In the genomic region with DNA sequence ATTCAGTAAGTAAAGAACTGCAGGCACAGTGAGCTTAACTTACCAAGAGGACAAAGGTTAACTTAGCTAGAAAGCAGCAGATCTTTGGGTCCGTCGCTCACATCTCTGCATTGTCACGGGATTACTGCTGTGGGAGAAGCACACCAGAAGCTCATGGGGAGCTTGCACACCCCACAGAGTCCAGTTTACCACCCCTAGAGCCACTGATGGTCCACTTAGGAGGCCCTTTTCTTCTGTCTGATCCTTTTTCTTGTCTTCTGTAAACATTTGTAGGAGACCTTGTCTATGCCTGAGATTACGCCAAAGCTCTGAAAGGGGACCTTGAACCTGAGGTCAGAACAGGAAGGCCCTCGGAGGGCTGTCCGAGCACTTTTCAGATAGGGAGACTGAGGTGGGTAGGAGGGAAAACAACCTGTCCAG, we compare ENCODE assay signal across 14 mouse cellular contexts. TPM values are rescaled to one million over a fixed set of nuclear protein-coding genes. Genes with fewer than 3 reads are reported as not detected.
A peak's percentile ranks its signal among the peaks of the same experiment; 100 is the strongest.
DNase-seq lines count a peak whose midpoint lies in the region; ATAC-seq lines count a peak whose summit lies in the region.
"Had no signal": no experiment of that assay in that cellular context is flagged by ENCODE, and none has a peak within 500 bp of the region (broad histone marks: within the 10 kb centered on the region; RNA-seq: fewer than 3 reads in every experiment).

No protein-coding gene starts in this region.

- 63% methylated on average over 6 of the region's 6 CpGs for WGBS in heart, embryonic 16.5 days
- WGBS in liver, embryonic 16.5 days (ENCODE audit: insufficient replicate concordance) = 59% methylated on average over 6 of the region's 6 CpGs

- H3K9ac ChIP-seq in heart, embryonic 16.5 days (ENCODE audit: low read length) = peak overlapping the region; percentile 40; the same call in 1 of the 2 replicates
- no peak overlapping the region for H3K9ac ChIP-seq in liver, embryonic 16.5 days (ENCODE audit: low read depth, low read length)
- H3K9ac ChIP-seq: forebrain, embryonic 15.5 days; lung, embryonic 14.5 days had no signal

- H3K27ac ChIP-seq in heart, embryonic 16.5 days (ENCODE audit: low read length) = no peak overlapping the region
- peak overlapping the region; percentile 14 for H3K27ac ChIP-seq in liver, embryonic 16.5 days (ENCODE audit: low read length)
- H3K27ac ChIP-seq: forebrain, embryonic 15.5 days; hindbrain, postnatal 0 days had no signal

- intact Hi-C loops in heart, postnatal 14 days (cut with DNase I) = no loop called here
- intact Hi-C loops in gastrocnemius, postnatal 14 days (cut with DNase I; ENCODE audit: low total_unique reads) = no loop called here

- no peak for ATAC-seq in heart, embryonic 16.5 days (replicated peaks; ENCODE audit: extremely low read depth, insufficient read depth, low FRiP score)
- ATAC-seq in liver, embryonic 16.5 days (ENCODE audit: low read depth) = peak; percentile 59
- ATAC-seq: forebrain, embryonic 15.5 days; hindbrain, postnatal 0 days; Patski had no signal

- no peak overlapping the region for H3K4me2 ChIP-seq in heart, embryonic 16.5 days (ENCODE audit: low read depth, low read length)
- peak overlapping the region; percentile 7; the same call in 1 of the 2 replicates for H3K4me2 ChIP-seq in liver, embryonic 16.5 days (ENCODE audit: low read depth, low read length)
- H3K4me2 ChIP-seq: forebrain, embryonic 15.5 days; lung, embryonic 14.5 days had no signal

- H3K27me3 ChIP-seq in heart, embryonic 16.5 days (ENCODE audit: control insufficient read depth, insufficient read depth, low read length) = no peaks in the 10 kb centered on the region
- H3K27me3 ChIP-seq in liver, embryonic 16.5 days (ENCODE audit: control insufficient read depth, insufficient read depth, low read depth, low read length) = no peaks in the 10 kb centered on the region
- H3K27me3 ChIP-seq: forebrain, embryonic 15.5 days; Patski had no signal

- no peak for DNase-seq in heart, postnatal 14 days
- peak; percentile 80 for DNase-seq in kidney, adult 11 months
- DNase-seq in kidney, postnatal 14 days = peak; percentile 55
- DNase-seq in gastrocnemius, postnatal 14 days = no peak
- DNase-seq in urinary bladder, postnatal 36 days (ENCODE audit: low spot score in 2 of 2) = no peak
- DNase-seq: adrenal gland, postnatal 14 days; gastrocnemius, postnatal 25 days; lung, embryonic 14.5 days had no signal

- H3K9me3 ChIP-seq in heart, embryonic 16.5 days (replicated peaks; ENCODE audit: control insufficient read depth, low read length) = no peaks in the 10 kb centered on the region
- H3K9me3 ChIP-seq in liver, embryonic 16.5 days (replicated peaks; ENCODE audit: control insufficient read depth, low read length) = no peaks in the 10 kb centered on the region
- H3K9me3 ChIP-seq: forebrain, embryonic 15.5 days; megakaryocyte, embryonic 14.5 days had no signal

- H3K4me1 ChIP-seq in heart, embryonic 16.5 days (ENCODE audit: control insufficient read depth, insufficient read depth, low read length) = peaks cover 79% of the 10 kb centered on the region
- H3K4me1 ChIP-seq in liver, embryonic 16.5 days (ENCODE audit: control insufficient read depth, low read depth, low read length) = peaks cover 11% of the 10 kb centered on the region

- no peaks in the 10 kb centered on the region for H3K36me3 ChIP-seq in heart, embryonic 16.5 days (ENCODE audit: control insufficient read depth, insufficient read depth)
- H3K36me3 ChIP-seq in liver, embryonic 16.5 days (ENCODE audit: control insufficient read depth, insufficient read depth) = no peaks in the 10 kb centered on the region
- H3K36me3 ChIP-seq: forebrain, embryonic 15.5 days had no signal

- no peak overlapping the region for H3K4me3 ChIP-seq in heart, embryonic 16.5 days (ENCODE audit: low read length)
- H3K4me3 ChIP-seq in liver, embryonic 16.5 days (ENCODE audit: low read depth, low read length) = no peak overlapping the region
- H3K4me3 ChIP-seq: forebrain, embryonic 15.5 days; megakaryocyte, embryonic 14.5 days had no signal

RNA-seq across cellular contexts. Expression of gene Abtb2, which starts 28.5 kb away (rescaled TPM):
- 19.9 and 23.2 TPM in 2 replicates for polyA plus RNA-seq in heart, embryonic 16.5 days (2015; fragmentation: Nextera tagmentation; extraction: Ambion mirVana)
- 10 to 100 TPM; 18.1 to 21.6 TPM for total RNA-seq in heart, postnatal 14 days (2021)
- polyA plus RNA-seq in liver, embryonic 16.5 days (2015; fragmentation: Nextera tagmentation; extraction: Ambion mirVana) = 2.5 and 3.3 TPM in 2 replicates
- total RNA-seq in gastrocnemius, postnatal 14 days (2021) = 1 to 10 TPM; 4.9 to 6.8 TPM

Comparison
In these comparisons a context has a peak if more than half of its experiments do, and no peak if none do; other contexts are left out.
1. DNase-seq: peak in kidney, adult 11 months (single experiment) and kidney, postnatal 14 days (single experiment); none in heart, postnatal 14 days (0 of 2), gastrocnemius, postnatal 14 days (single experiment) and urinary bladder, postnatal 36 days (0 of 2).